Mouse (Mus musculus): ENCODE results near the gene Atrnl1. TPM values are rescaled to one million over a fixed set of nuclear protein-coding genes. Genes with fewer than 3 reads are reported as not detected.
"Not testable (repeated sequence)": the region's sequence is repeated elsewhere in the genome, so short reads cannot be mapped to it uniquely, and the experiment has no call there.

The Atrnl1 gene
- polyA plus RNA-seq, 1 experiment from 2014 or later = 5.1 TPM

- no peak for DNase-seq (ENCODE audit: low spot score)
- 88% methylated on average over 21 of the region's 21 CpGs for WGBS
- Histone ChIP-seq H3K36me3 (no peaks in the 10 kb centered on the region), H3K9me3 (no peaks in the 10 kb centered on the region), H3K4me3 (no peak overlapping the region), H3K27me3 (ENCODE audit: insufficient read depth, poor library complexity, severe bottlenecking) (no peaks in the 10 kb centered on the region), H3K27ac (no peak overlapping the region), H3K4me1 (peaks cover 9% of the 10 kb centered on the region; the same call in 1 of the 2 replicates)
Measured at GRCm38 (mm10) chr19:57985918-57986900, 375.4 kb downstream of the Atrnl1 start.

GRCm38 (mm10) chr19:57987696-57988393 lies 377.0 kb downstream of the Atrnl1 start:
- no peak for DNase-seq (ENCODE audit: low spot score)
- Histone ChIP-seq H3K27ac (no peak overlapping the region), H3K4me3 (no peak overlapping the region), H3K9me3 (no peaks in the 10 kb centered on the region), H3K27me3 (ENCODE audit: insufficient read depth, poor library complexity, severe bottlenecking) (no peaks in the 10 kb centered on the region), H3K36me3 (no peaks in the 10 kb centered on the region), H3K4me1 (peaks cover 9% of the 10 kb centered on the region; the same call in 1 of the 2 replicates)
- WGBS = 87% methylated on average over 17 of the region's 17 CpGs

DNA sequence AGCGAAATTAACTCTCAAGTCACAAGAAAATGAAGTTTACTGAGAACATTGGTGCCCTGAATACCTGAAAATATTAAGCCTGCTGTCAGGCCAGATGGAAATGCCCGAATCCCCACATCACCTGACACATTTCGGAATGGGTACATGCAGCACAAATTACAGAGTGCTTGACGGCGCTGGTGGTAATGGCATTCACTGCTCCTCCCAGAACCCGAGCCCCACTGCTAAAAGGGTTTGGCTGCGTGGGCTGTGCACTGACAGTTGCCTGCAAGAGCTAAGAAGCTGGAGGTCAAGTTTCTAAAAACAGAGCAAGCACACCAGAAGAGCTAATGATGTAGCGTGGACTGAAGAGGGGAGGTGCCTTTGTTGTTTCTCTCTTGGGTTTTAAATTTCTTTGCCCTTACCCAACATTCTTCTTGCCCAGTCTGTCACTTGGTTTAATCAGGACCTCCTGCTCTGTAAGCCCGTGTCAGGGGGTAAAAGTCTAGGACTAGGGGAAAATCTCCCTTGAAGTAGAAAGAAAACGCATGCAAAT lies 377.8 kb downstream of the Atrnl1 start:
- 58% methylated on average over 10 of the region's 10 CpGs for WGBS

GRCm38 (mm10) chr19:57991099-57991760 lies 380.4 kb downstream of the Atrnl1 start:
- no peak for DNase-seq (ENCODE audit: low spot score)
- H3K4me1 ChIP-seq = peaks cover 13% of the 10 kb centered on the region; the same call in 1 of the 2 replicates
- H3K36me3 ChIP-seq = no peaks in the 10 kb centered on the region
- no peaks in the 10 kb centered on the region for H3K9me3 ChIP-seq
- WGBS = 85% methylated on average over 14 of the region's 14 CpGs
- H3K4me3 ChIP-seq = no peak overlapping the region
- H3K27me3 ChIP-seq (ENCODE audit: insufficient read depth, poor library complexity, severe bottlenecking) = no peaks in the 10 kb centered on the region
- no peak overlapping the region for H3K27ac ChIP-seq

More for the DNA sequence above, 377.8 kb downstream of the Atrnl1 start:
- Histone ChIP-seq H3K4me1 (peaks cover 9% of the 10 kb centered on the region; the same call in 1 of the 2 replicates), H3K36me3 (no peaks in the 10 kb centered on the region), H3K27ac (no peak overlapping the region), H3K27me3 (ENCODE audit: insufficient read depth, poor library complexity, severe bottlenecking) (no peaks in the 10 kb centered on the region), H3K4me3 (no peak overlapping the region), H3K9me3 (no peaks in the 10 kb centered on the region)
- no peak for DNase-seq (ENCODE audit: low spot score)

DNA sequence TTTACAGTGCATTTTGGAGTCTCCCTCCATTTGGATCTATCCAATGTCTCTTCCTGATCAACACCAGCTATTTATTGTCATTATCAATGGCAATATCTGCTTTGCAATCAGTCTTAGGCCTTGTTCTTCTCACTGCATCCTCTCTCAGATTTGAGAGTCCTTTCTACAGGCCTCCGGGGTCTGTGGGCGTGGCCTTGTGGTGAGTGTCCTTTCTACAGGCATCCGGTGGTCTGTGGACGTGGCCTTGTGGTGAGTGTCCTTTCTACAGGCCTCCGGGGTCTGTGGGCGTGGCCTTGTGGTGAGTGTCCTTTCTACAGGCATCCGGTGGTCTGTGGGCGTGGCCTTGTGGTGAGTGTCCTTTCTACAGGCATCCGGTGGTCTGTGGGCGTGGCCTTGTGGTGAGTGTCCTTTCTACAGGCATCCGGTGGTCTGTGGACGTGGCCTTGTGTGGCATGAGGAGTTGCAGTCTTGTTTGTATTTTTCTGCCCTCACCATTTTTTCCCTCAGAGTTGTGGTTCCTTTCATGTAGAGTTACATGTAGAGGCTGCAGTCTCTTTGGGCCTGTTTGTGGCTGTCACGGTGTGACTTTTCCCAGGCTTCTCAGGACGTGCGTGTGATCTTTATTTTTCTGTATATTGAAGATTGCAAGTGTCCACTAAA lies 383.5 kb downstream of the Atrnl1 start:
- H3K36me3 ChIP-seq; H3K4me3 ChIP-seq; H3K27ac ChIP-seq; H3K4me1 ChIP-seq; H3K9me3 ChIP-seq; DNase-seq (ENCODE audit: low spot score); H3K27me3 ChIP-seq (ENCODE audit: insufficient read depth, poor library complexity, severe bottlenecking): not testable (repeated sequence)
- 88% methylated on average over 15 of the region's 15 CpGs for WGBS

- no peak for DNase-seq (ENCODE audit: low spot score)
- Histone ChIP-seq H3K4me3 (no peak overlapping the region), H3K9me3 (no peaks in the 10 kb centered on the region), H3K36me3 (no peaks in the 10 kb centered on the region), H3K27me3 (ENCODE audit: insufficient read depth, poor library complexity, severe bottlenecking) (no peaks in the 10 kb centered on the region), H3K4me1 (peaks cover 4% of the 10 kb centered on the region; the same call in 1 of the 2 replicates), H3K27ac (no peak overlapping the region)
- 89% methylated on average over 8 of the region's 8 CpGs for WGBS
Measured at GRCm38 (mm10) chr19:57995015-57995414, 384.2 kb downstream of the Atrnl1 start.

DNA sequence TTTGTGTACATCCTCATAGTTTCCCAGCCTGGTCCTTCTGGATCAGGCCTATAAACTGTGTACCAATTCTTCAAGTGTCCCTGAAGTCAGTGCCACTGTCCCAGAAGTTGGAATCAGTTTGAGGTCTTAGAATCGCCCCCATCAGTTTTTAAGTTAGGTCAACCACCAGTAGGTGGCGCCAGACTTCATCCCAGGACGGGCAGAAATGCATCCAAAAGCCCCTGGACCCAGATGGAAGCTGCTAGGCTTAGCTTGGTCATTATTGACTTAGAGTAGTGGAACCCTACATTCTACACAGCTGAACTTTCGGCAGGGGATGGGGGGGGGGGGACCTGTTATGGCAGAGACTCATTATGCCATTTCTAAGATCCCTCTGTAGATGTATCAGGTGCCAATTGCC lies 387.1 kb downstream of the Atrnl1 start:
- no peaks in the 10 kb centered on the region for H3K9me3 ChIP-seq
- no peaks in the 10 kb centered on the region for H3K27me3 ChIP-seq (ENCODE audit: insufficient read depth, poor library complexity, severe bottlenecking)
- no peak for DNase-seq (ENCODE audit: low spot score)
- no peak overlapping the region for H3K4me3 ChIP-seq
- no peaks in the 10 kb centered on the region for H3K36me3 ChIP-seq
- WGBS = 39% methylated on average over 4 of the region's 4 CpGs
- peaks cover 4% of the 10 kb centered on the region; the same call in 1 of the 2 replicates for H3K4me1 ChIP-seq
- H3K27ac ChIP-seq = no peak overlapping the region

DNA sequence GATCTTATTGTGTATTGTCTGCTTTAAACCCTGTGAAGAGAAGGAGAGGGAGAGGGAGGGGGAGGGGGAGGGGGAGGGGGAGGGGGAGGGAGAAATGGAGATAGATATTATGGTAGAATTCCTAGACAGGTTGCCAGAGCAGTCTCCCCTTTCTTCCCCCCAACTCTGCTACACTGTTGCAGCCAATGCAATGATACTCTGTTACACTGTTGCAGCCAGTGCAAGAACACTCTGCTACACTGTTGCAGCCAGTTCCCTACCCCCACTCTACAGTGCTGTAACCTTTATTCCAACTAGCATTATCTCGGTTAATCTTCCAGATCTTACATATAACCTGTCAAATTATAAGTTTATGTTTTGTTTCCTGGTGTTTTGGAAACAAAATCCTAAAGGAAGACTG lies 400.8 kb downstream of the Atrnl1 start:
- H3K36me3 ChIP-seq = no peaks in the 10 kb centered on the region
- no peaks in the 10 kb centered on the region for H3K27me3 ChIP-seq (ENCODE audit: insufficient read depth, poor library complexity, severe bottlenecking)
- no peaks in the 10 kb centered on the region for H3K4me1 ChIP-seq
- H3K4me3 ChIP-seq = no peak overlapping the region
- no peaks in the 10 kb centered on the region for H3K9me3 ChIP-seq
- H3K27ac ChIP-seq = no peak overlapping the region
- 82% methylated on average over 1 of the region's 1 CpGs for WGBS
- DNase-seq (ENCODE audit: low spot score) = no peak

- Histone ChIP-seq H3K4me1 (0 out of 2 replicates have a peak, but pooled peaks cover 11% of the 10 kb centered on the region), H3K36me3 (no peaks in the 10 kb centered on the region), H3K27me3 (ENCODE audit: insufficient read depth, poor library complexity, severe bottlenecking) (no peaks in the 10 kb centered on the region), H3K27ac (no peak overlapping the region), H3K9me3 (no peaks in the 10 kb centered on the region), H3K4me3 (no peak overlapping the region)
- 94% methylated on average over 6 of the region's 6 CpGs for WGBS
- no peak for DNase-seq (ENCODE audit: low spot score)
Measured at GRCm38 (mm10) chr19:58015741-58016140, 404.9 kb downstream of the Atrnl1 start.

DNA sequence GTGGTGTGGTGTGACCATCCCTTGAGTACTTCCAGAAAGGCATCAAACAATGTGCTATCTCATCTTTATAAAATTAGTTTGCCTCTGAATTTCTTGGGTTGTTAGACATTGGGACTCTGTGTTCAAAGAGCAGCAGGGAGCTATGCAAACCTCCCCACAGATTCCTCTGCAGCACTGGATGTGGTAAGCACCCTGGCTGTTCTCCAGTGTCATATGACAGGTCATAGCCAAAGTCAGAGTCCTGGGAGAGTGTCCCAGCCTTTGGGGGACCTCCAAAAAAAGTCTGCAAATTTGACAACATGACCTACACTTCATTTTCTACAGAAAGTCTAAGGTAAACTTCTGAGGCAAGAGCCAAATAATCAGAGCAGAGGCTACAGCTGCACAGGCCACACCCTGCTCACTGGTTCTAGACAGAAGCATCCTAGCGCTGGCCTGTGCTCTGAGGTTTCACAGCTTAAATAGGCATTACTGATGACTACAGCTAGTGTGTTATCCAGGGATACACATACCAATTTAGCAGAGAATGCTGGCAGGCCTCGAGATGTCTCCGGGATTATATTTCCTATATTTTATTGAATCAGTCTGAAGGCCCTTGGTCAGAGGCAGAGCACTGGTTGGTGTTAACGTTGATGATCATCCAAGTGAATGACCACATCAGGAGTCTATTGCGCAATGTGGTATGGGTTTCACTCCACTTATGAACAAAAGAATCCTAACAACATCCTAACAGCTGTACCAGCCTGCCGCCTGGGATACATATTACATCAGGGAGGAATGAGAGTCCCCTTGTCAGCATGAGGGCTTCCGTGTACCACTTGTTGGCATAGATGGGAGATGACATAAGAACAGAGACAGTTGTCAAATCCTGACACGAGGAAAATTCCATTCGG lies 406.0 kb downstream of the Atrnl1 start:
- H3K4me1 ChIP-seq = 0 out of 2 replicates have a peak, but pooled peaks cover 11% of the 10 kb centered on the region
- no peaks in the 10 kb centered on the region for H3K27me3 ChIP-seq (ENCODE audit: insufficient read depth, poor library complexity, severe bottlenecking)
- no peak overlapping the region for H3K4me3 ChIP-seq
- H3K27ac ChIP-seq = no peak overlapping the region
- H3K9me3 ChIP-seq = no peaks in the 10 kb centered on the region
- peak; percentile 51 for DNase-seq (ENCODE audit: low spot score)
- H3K36me3 ChIP-seq = no peaks in the 10 kb centered on the region
- 87% methylated on average over 9 of the region's 9 CpGs for WGBS

DNA sequence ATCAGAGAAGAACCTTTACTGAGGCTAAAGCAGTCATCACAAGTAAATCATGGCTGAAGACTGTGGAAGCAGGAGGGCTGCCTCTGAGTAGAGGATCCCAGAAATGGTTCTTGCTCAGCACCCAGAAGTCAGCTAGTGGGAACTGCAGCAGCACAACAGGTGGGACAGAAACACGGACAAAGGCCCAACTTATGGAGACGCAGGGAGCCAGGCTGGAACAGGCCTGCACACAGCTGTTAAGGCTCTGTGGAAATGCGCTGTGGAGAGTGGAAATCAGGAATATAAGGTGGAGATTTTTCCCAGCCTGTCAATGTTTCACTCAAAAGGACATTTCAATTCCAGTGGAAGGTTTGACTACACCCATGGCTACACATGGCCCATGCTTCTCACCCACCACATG lies 406.6 kb downstream of the Atrnl1 start:
- no peak for DNase-seq (ENCODE audit: low spot score)
- no peaks in the 10 kb centered on the region for H3K9me3 ChIP-seq
- WGBS = 98% methylated on average over 3 of the region's 3 CpGs

More for the DNA sequence above, 406.6 kb downstream of the Atrnl1 start:
- no peaks in the 10 kb centered on the region for H3K27me3 ChIP-seq (ENCODE audit: insufficient read depth, poor library complexity, severe bottlenecking)
- H3K36me3 ChIP-seq = no peaks in the 10 kb centered on the region
- H3K4me3 ChIP-seq = no peak overlapping the region
- H3K27ac ChIP-seq = no peak overlapping the region
- 0 out of 2 replicates have a peak, but pooled peaks cover 11% of the 10 kb centered on the region for H3K4me1 ChIP-seq
